Mouse (Mus musculus) intestine, embryonic 16.5 days (tissue): Measurements from ENCODE around the gene Uck1. TPM values are rescaled to one million over a fixed set of nuclear protein-coding genes. Genes with fewer than 3 reads are reported as not detected.

Source experiments
- ATAC-seq: fragments of 200-750 bp; cut with Nextera tagmentation; 2 replicates; pipeline ENCODE4 v1.8.0; 2017; ENCODE audit warnings: moderate TSS enrichment, moderate library complexity
- H3K27ac ChIP-seq: fragments of 300-500 bp; sonication (generic); 2 replicates; pipeline ENCODE4 v1.5.1; 2014; ENCODE audit warnings: mild to moderate bottlenecking, low read length
- H3K27me3 ChIP-seq: fragments of 300-500 bp; sonication (generic); replicated peaks from 2 replicates; pipeline ENCODE4 v1.6.1; 2014; ENCODE audit warnings: low read length, control low read depth, mixed read lengths; ENCODE audit not compliant: control insufficient read depth, insufficient read depth
- H3K36me3 ChIP-seq: fragments of 300-500 bp; sonication (generic); 2 replicates; pipeline ENCODE4 v1.6.1; 2014; ENCODE audit warnings: low read length, control low read depth; ENCODE audit not compliant: control insufficient read depth, insufficient read depth
- H3K4me1 ChIP-seq: fragments of 300-500 bp; sonication (generic); 2 replicates; pipeline ENCODE4 v1.6.1; 2014; ENCODE audit warnings: low read length, control low read depth, mixed read lengths; ENCODE audit not compliant: control insufficient read depth, insufficient read depth
- H3K4me2 ChIP-seq: fragments of 300-500 bp; sonication (generic); 2 replicates; pipeline ENCODE4 v1.6.1; 2014; ENCODE audit warnings: low read depth, low read length, control low read depth
- H3K4me3 ChIP-seq: fragments of 300-500 bp; sonication (generic); 2 replicates; pipeline ENCODE4 v1.5.1; 2014; ENCODE audit warnings: mild to moderate bottlenecking, low read length
- H3K9ac ChIP-seq: fragments of 300-500 bp; sonication (generic); 2 replicates; pipeline ENCODE4 v1.6.1; 2014; ENCODE audit warnings: low read depth, low read length
- H3K9me3 ChIP-seq: fragments of 300-500 bp; sonication (generic); 2 replicates; pipeline ENCODE4 v1.6.1; 2016; ENCODE audit warnings: low read length, control low read depth; ENCODE audit not compliant: control insufficient read depth
- WGBS: fragments of 180-500 bp; shearing (Covaris S2); extraction: QIAGEN DNeasy Blood & Tissue Kit; methylation state at CpG from one replicate; pipeline ENCODE4 v1.1.7; 2014; 5-methylcytosine and 5-hydroxymethylcytosine counted together
- polyA plus RNA-seq: library from polyadenylated mRNA; unstranded; fragments of >200 nt; fragmentation: Nextera tagmentation; extraction: Ambion mirVana; gene quantifications from 2 replicates; pipeline ENCODE4 v1.2.1, GENCODE M21; 2015

Gene Uck1
- polyA plus RNA-seq, 1 experiment from 2014 or later: 74.4 TPM

DNA sequence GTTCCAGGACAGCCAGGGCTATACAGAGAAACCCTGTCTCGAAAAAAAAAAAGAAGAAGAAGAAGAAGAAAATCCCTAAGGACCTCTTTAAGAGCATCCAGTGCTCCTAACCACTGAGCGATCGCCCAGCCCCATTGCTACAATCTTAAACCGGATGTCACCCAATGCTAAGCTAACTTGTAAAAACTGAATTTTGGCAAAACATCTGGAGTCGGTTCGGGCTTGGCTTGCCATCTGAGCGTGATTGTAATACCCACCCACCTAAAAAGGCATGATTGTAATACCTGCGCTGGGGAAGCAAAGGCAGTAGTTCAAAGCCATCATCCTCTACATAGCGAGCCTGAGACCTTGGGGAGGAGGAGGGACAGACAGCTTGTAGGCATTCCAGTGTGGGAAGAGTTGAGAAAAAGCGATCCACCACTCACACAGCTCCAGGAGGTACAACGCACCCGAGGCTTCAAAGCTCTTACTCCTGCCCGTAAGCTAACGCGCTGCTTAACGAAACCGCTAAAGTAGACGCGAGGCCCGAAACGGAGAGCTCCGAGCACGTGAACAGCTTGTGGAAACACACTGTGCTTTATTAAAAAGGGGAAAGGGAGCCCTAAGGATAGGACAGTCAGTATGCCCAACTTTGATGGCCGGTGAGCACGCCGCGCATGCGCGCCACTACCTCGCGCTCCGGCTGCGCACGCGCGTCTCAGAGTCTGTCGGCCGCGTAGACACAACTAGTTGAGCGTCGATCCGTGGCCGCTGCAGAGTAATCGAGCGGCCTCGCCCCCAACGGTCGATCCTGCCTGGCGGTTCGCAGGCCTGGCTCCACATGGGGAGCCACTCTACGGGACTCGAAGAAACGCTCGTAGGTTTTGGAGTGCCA, 23.8 kb downstream of the Uck1 start, which contains the start of gene Pomt1:
TSS of gene Pomt1 (plus strand) at position 705 of the 874 bp plus-strand sequence.
- H3K4me2 ChIP-seq: peak within 1 kb of the TSS; percentile 86
- WGBS: under 1% methylated on average over 54 of the region's 54 CpGs
- H3K4me3 ChIP-seq: peak within 1 kb of the TSS; percentile 61
- no peaks in the 10 kb centered on the region for H3K9me3 ChIP-seq
- no peaks in the 10 kb centered on the region for H3K27me3 ChIP-seq
- ATAC-seq: peak; percentile 93
- peak within 1 kb of the TSS; percentile 82 for H3K9ac ChIP-seq
- H3K36me3 ChIP-seq: peaks cover 7% of the 10 kb centered on the region
- peaks cover 16% of the 10 kb centered on the region for H3K4me1 ChIP-seq
- peak within 1 kb of the TSS; percentile 86 for H3K27ac ChIP-seq

GRCm38 (mm10) chr2:32235433-32235832, 24.5 kb downstream of the Uck1 start:
- H3K9me3 ChIP-seq: no peaks in the 10 kb centered on the region
- 26% methylated on average over 7 of the region's 7 CpGs for WGBS
- peaks cover 10% of the 10 kb centered on the region for H3K36me3 ChIP-seq
- no peaks in the 10 kb centered on the region for H3K27me3 ChIP-seq
- H3K9ac ChIP-seq: peak overlapping the region; percentile 82; the same call in 1 of the 2 replicates
- no peak for ATAC-seq
- peak overlapping the region; percentile 61 for H3K4me3 ChIP-seq
- peaks cover 16% of the 10 kb centered on the region for H3K4me1 ChIP-seq
- H3K27ac ChIP-seq: no peak overlapping the region
- H3K4me2 ChIP-seq: peak overlapping the region; percentile 70

DNA sequence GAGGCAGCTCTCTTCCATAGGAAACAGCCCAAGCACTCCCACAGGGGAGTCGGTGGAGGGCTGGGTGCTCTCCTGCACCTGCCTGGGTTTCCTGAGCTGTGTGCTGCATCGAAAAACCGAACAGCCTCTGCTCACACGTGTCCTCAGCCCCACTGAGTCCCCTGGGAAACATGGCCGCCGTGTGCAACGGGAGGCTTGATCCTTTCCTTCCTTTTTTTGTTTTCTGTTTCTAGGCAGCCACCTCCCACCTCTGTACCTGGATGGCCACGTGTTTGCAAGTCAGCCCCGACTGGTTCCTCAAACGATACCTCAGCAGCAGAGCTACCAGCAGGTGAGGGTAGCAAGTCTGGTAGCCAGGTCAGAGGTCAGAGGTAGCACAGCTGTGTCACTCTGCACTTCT, 37.9 kb downstream of the Uck1 start:
- H3K4me1 ChIP-seq: no peaks in the 10 kb centered on the region
- H3K27me3 ChIP-seq: no peaks in the 10 kb centered on the region
- H3K4me3 ChIP-seq: no peak overlapping the region
- no peak overlapping the region for H3K9ac ChIP-seq
- WGBS: 80% methylated on average over 10 of the region's 10 CpGs
- peaks cover 48% of the 10 kb centered on the region for H3K36me3 ChIP-seq
- H3K4me2 ChIP-seq: no peak overlapping the region
- no peak overlapping the region for H3K27ac ChIP-seq
- H3K9me3 ChIP-seq: no peaks in the 10 kb centered on the region
- no peak for ATAC-seq

- H3K4me1 ChIP-seq: no peaks in the 10 kb centered on the region
Observed at GRCm38 (mm10) chr2:32221577-32221976, 38.4 kb downstream of the Uck1 start.

DNA sequence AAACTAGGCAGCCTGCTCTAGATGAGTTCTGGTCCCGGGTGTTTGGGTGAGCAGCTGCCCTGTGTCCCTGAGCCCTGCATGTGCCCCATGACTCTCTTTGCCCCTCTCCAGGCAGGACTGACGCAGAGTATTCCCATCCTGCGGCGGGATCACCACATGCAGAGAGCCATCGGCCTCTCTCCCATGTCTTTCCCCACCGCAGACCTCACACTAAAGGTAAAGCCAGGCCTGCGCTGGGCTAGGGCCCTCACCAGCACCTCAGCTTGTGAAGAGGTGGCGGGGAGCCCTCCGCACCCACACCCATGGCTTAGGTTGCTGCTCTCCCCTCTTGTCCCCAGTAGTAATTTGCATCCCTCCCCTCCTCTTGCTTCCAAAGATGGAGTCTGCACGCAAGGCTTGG, 39.0 kb downstream of the Uck1 start:
- no peaks in the 10 kb centered on the region for H3K9me3 ChIP-seq
- H3K27me3 ChIP-seq: no peaks in the 10 kb centered on the region
- H3K4me2 ChIP-seq: no peak overlapping the region
- no peak overlapping the region for H3K4me3 ChIP-seq
- no peak overlapping the region for H3K27ac ChIP-seq
- no peak for ATAC-seq
- no peak overlapping the region for H3K9ac ChIP-seq
- 95% methylated on average over 10 of the region's 10 CpGs for WGBS
- H3K36me3 ChIP-seq: peaks cover 54% of the 10 kb centered on the region
- H3K4me1 ChIP-seq: no peaks in the 10 kb centered on the region

More at GRCm38 (mm10) chr2:32221577-32221976, 38.4 kb downstream of the Uck1 start:
- no peak for ATAC-seq
- Histone ChIP-seq H3K9me3 (no peaks in the 10 kb centered on the region), H3K9ac (no peak overlapping the region), H3K27ac (no peak overlapping the region), H3K4me2 (no peak overlapping the region), H3K4me3 (no peak overlapping the region), H3K27me3 (no peaks in the 10 kb centered on the region), H3K36me3 (peaks cover 49% of the 10 kb centered on the region)
- 86% methylated on average over 7 of the region's 7 CpGs for WGBS

GRCm38 (mm10) chr2:32220021-32220420, 39.9 kb downstream of the Uck1 start:
- no peaks in the 10 kb centered on the region for H3K4me1 ChIP-seq
- peaks cover 63% of the 10 kb centered on the region for H3K36me3 ChIP-seq
- no peak overlapping the region for H3K9ac ChIP-seq
- ATAC-seq: no peak
- H3K9me3 ChIP-seq: no peaks in the 10 kb centered on the region
- H3K4me2 ChIP-seq: no peak overlapping the region
- no peaks in the 10 kb centered on the region for H3K27me3 ChIP-seq
- H3K4me3 ChIP-seq: no peak overlapping the region
- WGBS: 92% methylated on average over 6 of the region's 6 CpGs
- H3K27ac ChIP-seq: no peak overlapping the region

DNA sequence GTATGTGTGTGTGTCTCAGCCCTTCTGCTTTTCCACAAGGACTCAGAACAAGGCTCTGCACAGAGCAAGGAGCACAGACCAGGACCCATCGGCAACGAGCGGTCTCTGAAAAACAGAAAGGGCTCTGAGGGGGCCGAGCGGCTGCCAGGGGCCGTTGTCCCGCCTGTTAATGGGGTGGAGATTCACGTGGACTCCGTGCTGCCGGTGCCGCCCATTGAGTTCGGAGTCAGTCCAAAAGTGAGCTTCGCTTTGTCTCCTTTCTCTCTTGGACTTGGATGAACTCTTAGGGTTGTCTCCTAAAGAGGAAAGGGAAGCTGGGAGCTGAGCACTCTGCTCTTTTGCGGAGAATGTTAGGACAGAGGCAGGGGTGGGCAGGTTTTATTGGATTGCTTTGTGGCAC, 40.5 kb downstream of the Uck1 start:
- no peak for ATAC-seq
- 93% methylated on average over 14 of the region's 14 CpGs for WGBS
- no peaks in the 10 kb centered on the region for H3K4me1 ChIP-seq
- H3K9me3 ChIP-seq: no peaks in the 10 kb centered on the region
- no peak overlapping the region for H3K27ac ChIP-seq
- no peaks in the 10 kb centered on the region for H3K27me3 ChIP-seq
- no peak overlapping the region for H3K4me2 ChIP-seq
- H3K4me3 ChIP-seq: no peak overlapping the region
- H3K9ac ChIP-seq: no peak overlapping the region
- peaks cover 65% of the 10 kb centered on the region for H3K36me3 ChIP-seq

DNA sequence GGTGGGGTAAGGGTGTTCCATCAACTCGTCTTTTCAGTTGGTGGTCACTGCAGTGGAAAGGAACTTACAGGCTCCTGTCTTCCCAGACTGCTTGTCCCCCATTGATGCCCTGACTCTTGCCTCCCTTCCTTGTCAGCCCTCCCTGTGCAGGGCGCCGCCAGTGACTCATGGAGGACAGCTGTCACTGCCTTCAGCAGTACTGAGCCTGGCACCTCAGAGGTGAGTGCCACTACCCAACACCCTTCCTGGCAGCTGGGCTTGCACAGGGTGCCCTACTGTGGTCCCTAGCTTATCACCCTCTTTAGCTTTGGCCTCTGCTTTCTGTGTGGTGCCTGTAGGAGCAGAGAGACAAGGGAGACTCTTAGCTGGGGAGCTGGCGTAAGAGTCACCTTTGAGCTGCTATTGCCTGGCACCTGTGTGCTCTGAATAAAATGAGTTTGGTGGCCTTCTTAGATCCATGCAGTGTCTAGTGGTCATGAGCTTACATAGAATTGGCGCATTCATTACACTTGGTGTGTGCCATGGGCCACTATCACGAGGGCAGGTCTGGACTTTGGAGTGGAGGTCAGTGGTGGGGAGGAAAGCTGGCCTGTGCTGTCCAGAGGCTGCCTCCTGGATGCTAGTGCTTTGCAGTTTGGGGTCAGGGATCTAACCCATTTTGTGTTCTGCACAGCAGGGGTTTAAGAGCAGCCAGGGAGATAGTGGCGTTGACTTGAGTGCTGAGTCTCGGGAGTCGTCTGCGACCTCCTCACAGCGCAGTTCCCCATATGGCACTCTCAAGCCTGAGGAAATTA, 41.2 kb downstream of the Uck1 start:
- Histone ChIP-seq H3K36me3 (peaks cover 59% of the 10 kb centered on the region), H3K4me2 (no peak overlapping the region), H3K27ac (no peak overlapping the region), H3K9ac (no peak overlapping the region), H3K4me1 (no peaks in the 10 kb centered on the region), H3K9me3 (no peaks in the 10 kb centered on the region), H3K4me3 (no peak overlapping the region), H3K27me3 (no peaks in the 10 kb centered on the region)
- ATAC-seq: no peak
- 88% methylated on average over 11 of the region's 11 CpGs for WGBS

DNA sequence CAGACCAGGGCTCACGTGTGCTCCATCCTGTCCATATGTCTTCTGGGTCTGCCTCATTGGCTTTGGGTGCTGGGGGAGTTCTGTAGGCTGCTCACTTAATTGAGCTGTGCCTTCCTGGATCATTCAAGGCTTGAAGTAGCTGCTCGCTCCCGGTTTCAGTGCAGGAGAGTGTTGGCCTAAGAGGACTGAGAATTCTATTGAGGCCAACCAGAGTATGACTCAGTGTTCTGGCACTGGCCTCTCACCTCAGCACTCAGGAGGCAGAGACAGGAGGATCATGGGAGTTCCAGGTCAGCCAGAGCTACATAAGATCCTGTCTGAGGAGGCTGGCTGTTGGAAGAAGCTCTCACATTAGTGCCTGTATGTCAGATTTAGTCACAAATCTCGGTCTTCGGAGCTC, 41.8 kb downstream of the Uck1 start:
- Histone ChIP-seq H3K4me1 (no peaks in the 10 kb centered on the region), H3K36me3 (peaks cover 59% of the 10 kb centered on the region), H3K9me3 (no peaks in the 10 kb centered on the region), H3K9ac (no peak overlapping the region), H3K27ac (no peak overlapping the region), H3K4me3 (no peak overlapping the region), H3K4me2 (no peak overlapping the region), H3K27me3 (no peaks in the 10 kb centered on the region)
- 94% methylated on average over 5 of the region's 5 CpGs for WGBS
- ATAC-seq: no peak
